Mouse (Mus musculus) heart, postnatal 0 days (tissue): ENCODE results near the gene Alpl. TPM values are rescaled to one million over a fixed set of nuclear protein-coding genes. Genes with fewer than 3 reads are reported as not detected.

Source experiments
- ATAC-seq: fragments of 200-750 bp; cut with Nextera tagmentation; 2 replicates; pipeline ENCODE4 v1.8.0; 2017; ENCODE audit warnings: low read depth, moderate number of reproducible peaks, moderate library complexity; ENCODE audit not compliant: insufficient read depth
- DNase-seq: peaks from one replicate; pipeline ENCODE4 v3.0.0-alpha.2; 2016; ENCODE audit warnings: low spot score
- H3K27ac ChIP-seq: fragments of 300-500 bp; sonication (generic); 2 replicates; pipeline ENCODE4 v1.5.1; 2014; ENCODE audit warnings: low read depth, mild to moderate bottlenecking
- H3K27me3 ChIP-seq: fragments of 300-500 bp; sonication (generic); 2 replicates; pipeline ENCODE4 v1.6.1; 2014; ENCODE audit warnings: low read length, mixed read lengths; ENCODE audit not compliant: control insufficient read depth, insufficient read depth
- H3K36me3 ChIP-seq: fragments of 300-500 bp; sonication (generic); replicated peaks from 2 replicates; pipeline ENCODE4 v1.6.1; 2014; ENCODE audit warnings: low read length, mixed read lengths; ENCODE audit not compliant: control insufficient read depth, insufficient read depth
- H3K4me1 ChIP-seq: fragments of 300-500 bp; sonication (generic); 2 replicates; pipeline ENCODE4 v1.6.1; 2014; ENCODE audit warnings: antibody characterized with exemption; ENCODE audit not compliant: control insufficient read depth, insufficient read depth
- H3K4me2 ChIP-seq: fragments of 300-500 bp; sonication (generic); 2 replicates; pipeline ENCODE4 v1.6.1; 2014; ENCODE audit warnings: low read depth, mild to moderate bottlenecking, low read length, moderate library complexity
- H3K4me3 ChIP-seq: fragments of 300-500 bp; sonication (generic); 2 replicates; pipeline ENCODE4 v1.5.1; 2014; ENCODE audit warnings: low read depth, low read length
- H3K9ac ChIP-seq: fragments of 300-500 bp; sonication (generic); replicated peaks from 2 replicates; pipeline ENCODE4 v1.6.1; 2014; ENCODE audit warnings: low read depth, low read length, mixed read lengths
- H3K9me3 ChIP-seq: fragments of 300-500 bp; sonication (generic); replicated peaks from 2 replicates; pipeline ENCODE4 v1.6.1; 2016; ENCODE audit warnings: low read length; ENCODE audit not compliant: control insufficient read depth
- CTCF ChIP-seq: IDR thresholded peaks from 2 replicates; pipeline ENCODE4 v1.5.1; 2016; ENCODE audit warnings: antibody characterized with exemption, control low read depth, low read depth
- EP300 ChIP-seq: IDR thresholded peaks from 2 replicates; pipeline ENCODE4 v1.6.1; 2016; ENCODE audit warnings: antibody characterized with exemption, low read depth
- WGBS: fragments of 180-500 bp; shearing (Covaris S2); extraction: QIAGEN DNeasy Blood & Tissue Kit; methylation state at CpG from one replicate; pipeline ENCODE4 v1.1.7; 2014; 5-methylcytosine and 5-hydroxymethylcytosine counted together
- polyA plus RNA-seq: library from polyadenylated mRNA; unstranded; fragments of >200 nt; fragmentation: Nextera tagmentation; extraction: Ambion mirVana; gene quantifications from 2 replicates; pipeline ENCODE4 v1.2.1, GENCODE M21; 2015
- total RNA-seq: library from RNA; depleted of rRNA; stranded (reverse); fragments of >200 nt; gene quantifications from 2 replicates; pipeline ENCODE4 v1.2.3, GENCODE M21; 2014; ENCODE audit warnings: low replicate concordance

Gene Alpl
- total and polyA plus RNA-seq, 2 experiments from 2014 or later: 2.3 to 2.4 TPM

GRCm38 (mm10) chr4:137719378-137720077 lies 76.7 kb downstream of the Alpl start:
- TF ChIP-seq CTCF (no peak), EP300 (no peak)
- DNase-seq (no peak), ATAC-seq (no peak)
- Histone ChIP-seq H3K9me3 (no peaks in the 10 kb centered on the region), H3K4me2 (no peak overlapping the region), H3K9ac (no peak overlapping the region), H3K36me3 (no peaks in the 10 kb centered on the region), H3K4me3 (no peak overlapping the region), H3K27ac (no peak overlapping the region), H3K4me1 (no peaks in the 10 kb centered on the region), H3K27me3 (peaks cover 57% of the 10 kb centered on the region)
- 18% methylated on average over 15 of the region's 15 CpGs for WGBS

GRCm38 (mm10) chr4:137717671-137718070 lies 78.5 kb downstream of the Alpl start:
- no peak overlapping the region for H3K9ac ChIP-seq
- H3K4me2 ChIP-seq: no peak overlapping the region
- TF ChIP-seq CTCF (no peak), EP300 (no peak)
- H3K4me3 ChIP-seq: no peak overlapping the region
- no peak for DNase-seq
- peaks cover 52% of the 10 kb centered on the region for H3K27me3 ChIP-seq
- ATAC-seq: no peak
- H3K4me1 ChIP-seq: no peaks in the 10 kb centered on the region
- 73% methylated on average over 15 of the region's 15 CpGs for WGBS
- no peaks in the 10 kb centered on the region for H3K36me3 ChIP-seq
- H3K9me3 ChIP-seq: no peaks in the 10 kb centered on the region
- H3K27ac ChIP-seq: no peak overlapping the region

- peaks cover 48% of the 10 kb centered on the region for H3K27me3 ChIP-seq
Observed at GRCm38 (mm10) chr4:137717005-137717404, 79.2 kb downstream of the Alpl start.

GRCm38 (mm10) chr4:137714020-137714624 lies 82.1 kb downstream of the Alpl start:
- TF ChIP-seq EP300: no peak
- peak; percentile 22; the same call in 1 of the 2 replicates for TF ChIP-seq CTCF
- no peak for ATAC-seq

More at GRCm38 (mm10) chr4:137717005-137717404, 79.2 kb downstream of the Alpl start:
- no peaks in the 10 kb centered on the region for H3K4me1 ChIP-seq
- DNase-seq: no peak
- H3K36me3 ChIP-seq: no peaks in the 10 kb centered on the region
- no peak overlapping the region for H3K4me2 ChIP-seq
- no peak overlapping the region for H3K27ac ChIP-seq
- H3K9me3 ChIP-seq: no peaks in the 10 kb centered on the region
- no peak for TF ChIP-seq EP300
- TF ChIP-seq CTCF: no peak
- H3K4me3 ChIP-seq: no peak overlapping the region
- no peak overlapping the region for H3K9ac ChIP-seq
- 62% methylated on average over 7 of the region's 7 CpGs for WGBS
- no peak for ATAC-seq

GRCm38 (mm10) chr4:137712963-137713362 lies 83.2 kb downstream of the Alpl start:
- no peak overlapping the region for H3K4me3 ChIP-seq
- no peaks in the 10 kb centered on the region for H3K4me1 ChIP-seq
- no peak overlapping the region for H3K9ac ChIP-seq
- 36% methylated on average over 13 of the region's 13 CpGs for WGBS
- peaks cover 41% of the 10 kb centered on the region for H3K27me3 ChIP-seq
- no peak for DNase-seq
- H3K4me2 ChIP-seq: no peak overlapping the region
- TF ChIP-seq EP300: no peak
- TF ChIP-seq CTCF: no peak
- H3K36me3 ChIP-seq: no peaks in the 10 kb centered on the region
- no peaks in the 10 kb centered on the region for H3K9me3 ChIP-seq
- H3K27ac ChIP-seq: no peak overlapping the region
- ATAC-seq: no peak

More at GRCm38 (mm10) chr4:137714020-137714624, 82.1 kb downstream of the Alpl start:
- Histone ChIP-seq H3K4me2 (no peak overlapping the region), H3K4me1 (no peaks in the 10 kb centered on the region), H3K27ac (no peak overlapping the region), H3K9ac (no peak overlapping the region), H3K27me3 (peaks cover 40% of the 10 kb centered on the region), H3K4me3 (no peak overlapping the region), H3K9me3 (no peaks in the 10 kb centered on the region), H3K36me3 (no peaks in the 10 kb centered on the region)
- peak; percentile 28 for DNase-seq
- 38% methylated on average over 8 of the region's 8 CpGs for WGBS
